Mouse (Mus musculus): ENCODE measurements around the gene Fars2. TPM values are rescaled to one million over a fixed set of nuclear protein-coding genes. Genes with fewer than 3 reads are reported as not detected.

The Fars2 gene
- polyA plus RNA-seq, 1 experiment from 2014 or later = 35.8 TPM

DNA sequence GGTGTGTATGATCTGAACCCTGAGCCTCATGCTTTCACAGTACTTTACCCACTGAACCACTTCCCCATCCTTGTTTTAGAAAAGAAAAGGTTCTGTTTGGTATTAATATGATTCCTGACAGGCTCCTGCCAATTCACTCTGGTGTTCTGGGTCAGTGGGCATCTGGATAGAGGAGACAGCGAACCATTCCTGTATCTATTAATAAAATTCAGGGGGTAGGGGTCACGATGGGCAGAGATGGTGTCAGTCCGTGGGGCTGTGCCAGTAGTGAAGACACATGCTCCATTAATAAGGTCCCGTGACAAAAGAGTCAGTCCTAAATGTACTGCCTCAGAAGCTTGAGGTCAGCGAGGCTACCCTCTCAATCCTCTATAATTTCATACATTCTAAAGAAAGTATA, 4.0 kb upstream of the Fars2 start:
- peaks cover 4% of the 10 kb centered on the region; the same call in 1 of the 2 replicates for H3K36me3 ChIP-seq
- H3K4me1 ChIP-seq = 0 out of 2 replicates have a peak, but pooled peaks cover 6% of the 10 kb centered on the region
- no peaks in the 10 kb centered on the region for H3K9me3 ChIP-seq
- DNase-seq (ENCODE audit: low spot score) = no peak
- no peaks in the 10 kb centered on the region for H3K27me3 ChIP-seq (ENCODE audit: insufficient read depth, poor library complexity, severe bottlenecking)
- 91% methylated on average over 5 of the region's 5 CpGs for WGBS
- H3K27ac ChIP-seq = no peak overlapping the region
- no peak overlapping the region for H3K4me3 ChIP-seq

DNA sequence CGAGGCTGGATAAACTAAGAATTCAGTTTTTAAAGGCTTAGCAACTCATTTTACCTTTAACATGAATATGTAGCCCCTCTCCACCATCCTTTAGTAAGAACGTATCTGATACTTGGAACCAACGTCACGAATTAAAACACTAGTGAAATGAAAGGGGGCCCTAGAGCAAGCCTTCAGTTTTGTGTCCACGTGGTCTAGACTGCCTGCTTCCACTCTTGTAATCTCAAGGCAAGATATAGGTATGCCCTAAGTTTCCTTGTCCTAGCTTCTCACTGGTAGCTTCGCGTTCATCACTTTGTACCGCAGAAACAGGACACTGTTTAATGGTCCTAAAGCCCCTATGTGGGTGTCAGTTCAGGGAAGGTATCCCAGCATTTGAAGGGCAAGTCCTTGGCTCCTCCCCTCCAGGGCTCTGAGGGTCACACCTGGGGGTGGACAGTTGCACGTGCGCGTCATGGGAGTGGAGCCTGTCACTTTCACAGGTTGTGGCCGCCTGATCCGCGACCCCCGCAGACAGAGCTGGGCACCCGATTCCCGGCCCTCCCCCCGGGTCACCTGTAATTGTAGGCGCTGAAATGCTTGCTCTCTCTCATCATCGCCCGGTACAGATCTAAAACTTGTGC, 581 bp upstream of the Fars2 start:
- H3K9me3 ChIP-seq = no peaks in the 10 kb centered on the region
- no peaks in the 10 kb centered on the region for H3K36me3 ChIP-seq
- peak overlapping the region; percentile 98 for H3K27ac ChIP-seq
- DNase-seq (ENCODE audit: low spot score) = peak; percentile 87
- H3K27me3 ChIP-seq (ENCODE audit: insufficient read depth, poor library complexity, severe bottlenecking) = no peaks in the 10 kb centered on the region
- 0 out of 2 replicates have a peak, but pooled peaks cover 12% of the 10 kb centered on the region for H3K4me1 ChIP-seq
- WGBS = 8% methylated on average over 21 of the region's 21 CpGs
- H3K4me3 ChIP-seq = peak overlapping the region; percentile 78

DNA sequence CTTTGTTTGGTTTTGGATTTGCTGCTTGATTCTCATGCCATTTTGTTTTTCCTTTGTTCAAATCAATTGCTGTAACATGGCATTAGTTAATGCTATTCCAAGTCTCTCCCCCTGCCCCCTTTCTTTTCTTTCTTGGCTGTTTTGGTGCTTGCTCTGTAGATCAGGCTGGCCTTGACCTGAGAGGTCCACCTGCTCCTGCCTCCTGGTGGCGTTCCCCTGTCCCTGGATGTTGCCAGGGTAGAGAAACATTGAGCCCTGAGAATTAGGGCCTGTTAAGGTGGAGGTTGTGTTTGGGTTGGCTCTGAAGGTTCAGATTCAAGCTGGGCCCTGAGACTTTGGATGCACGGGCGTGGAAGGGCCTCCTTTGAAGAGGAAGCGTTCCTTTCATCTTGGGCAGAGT, 2.5 kb downstream of the Fars2 start:
- no peaks in the 10 kb centered on the region for H3K27me3 ChIP-seq (ENCODE audit: insufficient read depth, poor library complexity, severe bottlenecking)

DNA sequence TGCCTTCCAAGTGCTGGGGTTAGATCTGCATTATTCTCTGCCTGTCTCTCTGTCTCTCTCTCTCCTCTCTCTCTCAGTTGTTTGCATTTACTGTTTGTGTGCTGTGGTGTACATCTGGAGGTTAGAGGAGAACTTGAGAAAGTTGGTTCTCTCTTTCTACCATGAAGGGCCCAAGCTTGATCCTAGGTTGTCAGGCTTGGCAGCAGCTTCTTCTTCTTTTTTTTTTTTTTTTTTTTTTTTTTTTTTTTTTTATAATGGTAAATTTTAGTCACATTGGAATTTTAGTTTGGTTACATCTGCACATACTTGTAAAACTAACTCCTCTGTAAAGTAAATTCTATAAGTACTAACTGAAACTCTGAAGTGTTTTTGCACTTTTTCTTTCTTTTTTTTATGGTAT, 3.4 kb downstream of the Fars2 start:
- Histone ChIP-seq H3K4me3 (no peak overlapping the region), H3K36me3 (no peaks in the 10 kb centered on the region), H3K4me1 (0 out of 2 replicates have a peak, but pooled peaks cover 10% of the 10 kb centered on the region), H3K27ac (0 out of 2 replicates have a peak overlapping the region, but pooled peaks have one; percentile 10), H3K9me3 (no peaks in the 10 kb centered on the region), H3K27me3 (ENCODE audit: insufficient read depth, poor library complexity, severe bottlenecking) (no peaks in the 10 kb centered on the region)
- no peak for DNase-seq (ENCODE audit: low spot score)

More for the DNA sequence above, 2.5 kb downstream of the Fars2 start:
- 0 out of 2 replicates have a peak, but pooled peaks cover 12% of the 10 kb centered on the region for H3K4me1 ChIP-seq
- 0 out of 2 replicates have a peak overlapping the region, but pooled peaks have one; percentile 10 for H3K27ac ChIP-seq
- H3K9me3 ChIP-seq = no peaks in the 10 kb centered on the region
- no peak for DNase-seq (ENCODE audit: low spot score)
- WGBS = 85% methylated on average over 4 of the region's 4 CpGs
- H3K4me3 ChIP-seq = no peak overlapping the region
- no peaks in the 10 kb centered on the region for H3K36me3 ChIP-seq

DNA sequence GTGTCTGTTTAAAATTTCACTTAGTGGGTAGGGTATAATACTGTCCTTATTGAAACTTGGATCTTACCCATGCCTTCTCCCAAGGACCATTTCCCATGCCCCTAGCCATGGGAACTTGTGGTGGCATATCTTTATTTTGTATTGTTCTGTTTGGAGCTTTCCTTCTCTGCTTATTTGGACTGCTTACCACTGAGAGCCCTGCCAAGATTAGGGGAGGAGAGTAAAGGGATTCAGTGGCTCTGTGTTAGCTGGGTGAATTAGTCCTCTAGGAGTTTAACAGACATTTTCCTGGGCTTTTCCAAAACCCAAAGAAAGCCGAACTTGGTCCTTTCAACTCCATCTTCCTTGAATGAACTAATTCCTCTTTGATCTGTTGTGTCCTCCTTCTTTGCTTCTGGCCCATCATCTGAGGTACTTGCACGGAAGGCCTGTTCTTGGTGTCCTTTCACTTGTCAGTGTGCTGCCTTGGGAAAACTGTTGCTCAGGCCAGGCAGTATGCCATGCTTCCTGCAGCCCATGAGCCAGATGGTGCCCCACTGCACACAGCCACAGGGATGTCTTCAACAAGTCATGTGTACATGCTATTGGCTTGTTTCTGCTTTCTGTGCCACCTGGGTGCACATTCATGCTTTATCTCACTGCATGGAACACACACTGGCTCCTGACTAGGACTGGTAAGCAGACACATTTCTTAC, 12.3 kb downstream of the Fars2 start:
- no peak for DNase-seq (ENCODE audit: low spot score)
- Histone ChIP-seq H3K27me3 (ENCODE audit: insufficient read depth, poor library complexity, severe bottlenecking) (no peaks in the 10 kb centered on the region), H3K4me3 (no peak overlapping the region), H3K4me1 (peaks cover 4% of the 10 kb centered on the region; the same call in 1 of the 2 replicates), H3K9me3 (no peaks in the 10 kb centered on the region), H3K27ac (no peak overlapping the region), H3K36me3 (no peaks in the 10 kb centered on the region)
- 87% methylated on average over 2 of the region's 2 CpGs for WGBS

DNA sequence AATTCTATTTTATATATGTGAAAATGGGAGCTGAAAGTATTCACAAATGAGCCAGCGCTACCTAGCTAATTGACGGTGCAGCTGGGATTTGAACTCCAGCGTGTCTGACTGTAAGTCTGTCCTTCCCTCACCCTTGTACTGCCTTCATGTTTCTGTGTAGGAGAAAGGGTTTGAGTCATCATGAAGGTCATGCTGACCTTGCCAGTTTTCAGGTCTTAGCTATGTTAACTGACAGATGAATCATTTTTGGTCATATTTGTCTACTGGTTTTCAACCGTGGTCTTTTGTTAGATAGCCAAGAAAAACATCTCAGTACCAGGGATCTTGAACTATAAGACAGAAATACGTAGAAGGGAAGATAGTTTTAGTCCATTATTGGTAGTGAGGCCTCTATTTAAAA, 14.2 kb downstream of the Fars2 start:
- no peaks in the 10 kb centered on the region for H3K27me3 ChIP-seq (ENCODE audit: insufficient read depth, poor library complexity, severe bottlenecking)
- H3K4me1 ChIP-seq = peaks cover 4% of the 10 kb centered on the region; the same call in 1 of the 2 replicates
- WGBS = 87% methylated on average over 5 of the region's 5 CpGs
- H3K4me3 ChIP-seq = no peak overlapping the region
- no peak overlapping the region for H3K27ac ChIP-seq
- no peaks in the 10 kb centered on the region for H3K9me3 ChIP-seq
- no peak for DNase-seq (ENCODE audit: low spot score)
- no peaks in the 10 kb centered on the region for H3K36me3 ChIP-seq

DNA sequence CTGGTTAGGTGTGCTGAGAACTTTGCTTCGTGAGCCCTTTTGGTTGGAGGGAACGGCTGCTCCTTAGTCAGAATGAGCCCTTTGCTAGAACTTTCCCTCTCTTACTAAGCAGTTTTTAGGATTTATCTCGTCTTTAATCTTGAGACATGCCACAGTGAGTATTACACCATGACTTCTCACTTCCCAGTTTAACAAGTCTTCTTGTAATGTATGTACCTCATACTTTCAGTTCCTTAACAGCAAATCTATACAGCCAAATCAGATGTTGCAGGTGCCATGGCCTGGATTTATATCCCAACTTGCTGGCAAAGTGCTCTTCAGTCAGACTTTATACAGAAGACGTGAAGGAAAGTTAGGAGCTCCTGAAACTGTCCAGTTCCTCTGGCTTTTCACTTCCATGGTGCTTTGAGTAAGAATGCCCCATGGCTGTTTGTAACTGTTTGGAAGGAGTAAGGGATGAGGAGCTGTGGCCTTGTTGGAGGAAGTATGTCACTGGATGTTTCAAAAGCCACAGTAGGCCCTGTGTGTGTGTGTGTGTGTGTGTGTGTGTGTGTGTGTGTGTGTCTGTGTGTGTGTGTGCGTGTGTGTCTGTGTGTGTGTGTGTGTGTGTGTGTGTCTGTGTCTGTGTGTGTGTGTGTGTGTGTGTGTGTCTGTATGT, 14.9 kb downstream of the Fars2 start:
- 70% methylated on average over 5 of the region's 5 CpGs for WGBS
- Histone ChIP-seq H3K36me3 (no peaks in the 10 kb centered on the region), H3K9me3 (no peaks in the 10 kb centered on the region), H3K27me3 (ENCODE audit: insufficient read depth, poor library complexity, severe bottlenecking) (no peaks in the 10 kb centered on the region), H3K4me3 (no peak overlapping the region), H3K27ac (no peak overlapping the region), H3K4me1 (peaks cover 4% of the 10 kb centered on the region; the same call in 1 of the 2 replicates)
- DNase-seq (ENCODE audit: low spot score) = no peak

DNA sequence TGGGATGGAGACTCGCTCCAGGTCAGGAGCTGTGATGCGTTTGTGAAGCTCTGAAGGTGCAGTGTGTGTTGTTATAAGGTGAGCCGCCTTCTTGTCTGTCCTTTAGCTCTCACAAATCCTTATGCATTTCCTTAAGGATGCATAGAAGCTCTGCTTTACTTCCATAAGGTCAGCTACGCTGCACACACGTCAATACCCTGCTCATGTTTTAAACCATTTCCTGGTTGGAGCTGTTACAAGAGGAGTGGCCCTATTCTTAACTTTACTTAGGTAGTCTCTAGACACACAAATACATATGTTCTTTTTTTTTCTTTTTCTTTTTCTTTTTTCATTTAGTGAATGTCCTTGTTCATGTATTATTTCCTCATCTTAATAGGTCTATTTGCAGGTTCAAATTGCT, 22.5 kb downstream of the Fars2 start:
- WGBS = 82% methylated on average over 5 of the region's 5 CpGs
- Histone ChIP-seq H3K4me1 (peaks cover 19% of the 10 kb centered on the region; the same call in 1 of the 2 replicates), H3K27ac (no peak overlapping the region)

DNA sequence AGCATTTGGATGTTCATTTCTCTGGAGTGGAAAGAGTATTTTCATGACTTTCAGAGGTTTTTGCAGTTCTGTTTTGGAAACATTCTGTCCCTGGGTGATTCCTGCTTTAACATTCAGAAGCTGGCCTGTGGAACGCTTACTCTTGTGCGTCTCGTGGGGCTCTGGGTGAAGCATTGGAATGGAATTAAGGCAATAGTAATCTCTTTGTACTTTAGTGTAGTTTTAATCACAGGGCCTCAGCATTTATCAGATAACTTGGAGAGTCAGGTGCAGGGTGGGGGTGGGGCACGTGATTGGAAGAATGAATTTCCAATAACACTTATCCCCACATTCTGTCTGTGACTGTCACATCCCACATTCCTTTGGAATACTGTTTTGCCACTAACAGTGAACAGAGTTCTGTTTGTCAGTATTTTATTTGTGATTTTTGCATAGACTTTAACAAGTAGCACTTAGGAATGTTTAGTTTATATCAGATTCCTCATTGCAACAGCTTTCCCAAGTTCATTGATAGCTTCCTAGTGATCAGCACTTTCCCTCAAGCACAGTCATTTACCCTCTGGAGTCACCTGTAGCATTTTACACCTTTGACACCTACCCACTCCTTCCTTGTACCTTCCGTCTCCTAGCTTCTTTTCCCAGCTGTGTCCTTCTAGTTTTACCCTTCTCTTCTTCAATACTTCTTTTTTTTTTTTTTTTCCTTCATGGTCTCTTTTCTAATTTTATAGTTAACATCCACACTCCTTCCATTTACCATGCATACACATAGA, 23.2 kb downstream of the Fars2 start:
- Histone ChIP-seq H3K4me1 (peaks cover 19% of the 10 kb centered on the region; the same call in 1 of the 2 replicates), H3K27ac (no peak overlapping the region), H3K36me3 (no peaks in the 10 kb centered on the region), H3K27me3 (ENCODE audit: insufficient read depth, poor library complexity, severe bottlenecking) (no peaks in the 10 kb centered on the region), H3K4me3 (no peak overlapping the region), H3K9me3 (no peaks in the 10 kb centered on the region)
- 74% methylated on average over 5 of the region's 5 CpGs for WGBS
- DNase-seq (ENCODE audit: low spot score) = no peak

More for the DNA sequence above, 22.5 kb downstream of the Fars2 start:
- Histone ChIP-seq H3K9me3 (no peaks in the 10 kb centered on the region), H3K36me3 (no peaks in the 10 kb centered on the region), H3K27me3 (ENCODE audit: insufficient read depth, poor library complexity, severe bottlenecking) (no peaks in the 10 kb centered on the region), H3K4me3 (no peak overlapping the region)
- DNase-seq (ENCODE audit: low spot score) = no peak

DNA sequence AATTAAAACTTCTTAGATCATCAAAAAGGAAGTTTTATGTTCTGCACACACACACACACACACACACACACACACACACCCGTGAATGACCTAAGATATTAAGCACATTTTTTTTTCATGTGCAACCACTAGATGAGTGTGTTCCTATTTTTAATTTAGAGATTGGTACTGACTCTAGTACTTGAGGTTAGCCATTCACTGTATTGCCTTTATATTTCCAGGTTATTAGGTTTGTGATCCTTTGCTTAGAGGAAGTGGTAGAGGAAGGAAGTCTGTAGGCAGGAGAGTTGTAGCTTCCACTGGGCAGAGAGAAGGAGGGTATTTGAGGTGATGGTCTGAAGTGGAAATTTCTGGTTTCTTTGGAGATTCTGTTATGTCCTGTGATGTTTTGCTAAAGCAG, 28.4 kb downstream of the Fars2 start:
- 83% methylated on average over 1 of the region's 1 CpGs for WGBS
- Histone ChIP-seq H3K27me3 (ENCODE audit: insufficient read depth, poor library complexity, severe bottlenecking) (no peaks in the 10 kb centered on the region), H3K4me1 (peaks cover 23% of the 10 kb centered on the region; the same call in 1 of the 2 replicates)

DNA sequence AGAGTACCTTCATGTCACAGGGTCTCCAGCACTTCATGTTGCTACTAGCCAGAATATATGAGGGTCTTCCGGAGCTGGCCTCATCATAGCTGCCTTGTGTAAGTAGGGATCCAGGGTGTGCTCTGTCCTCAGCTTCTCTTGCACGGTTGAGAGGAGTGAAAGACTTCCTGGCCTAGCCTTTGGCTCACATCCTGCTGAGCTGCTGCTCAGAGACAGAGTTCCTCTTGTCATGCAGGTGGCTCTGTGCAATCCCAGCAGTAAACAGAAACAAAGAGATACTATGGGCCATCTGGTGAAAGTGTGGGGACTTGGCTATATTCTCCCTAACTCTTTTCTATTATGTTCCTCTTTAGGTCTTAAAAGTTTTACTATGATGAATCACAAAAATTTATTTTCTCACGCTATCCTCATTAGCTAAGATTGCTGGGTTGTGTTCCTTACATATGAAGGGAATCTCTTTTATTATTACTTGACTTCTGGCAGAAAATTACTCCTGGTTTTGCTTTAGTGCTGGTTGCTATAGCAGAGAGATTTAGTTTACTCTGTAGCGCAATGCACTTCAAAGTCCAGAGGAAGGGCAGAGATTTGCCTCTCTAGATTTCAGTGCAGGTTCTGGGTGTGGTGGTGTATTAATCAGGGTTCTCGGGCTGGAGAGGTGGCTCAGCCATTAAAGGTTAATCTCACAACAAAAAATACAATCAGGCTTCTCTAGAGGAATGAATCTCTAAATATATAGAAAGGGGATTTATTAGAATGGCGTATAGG, 32.1 kb downstream of the Fars2 start:
- Histone ChIP-seq H3K4me3 (no peak overlapping the region), H3K27me3 (ENCODE audit: insufficient read depth, poor library complexity, severe bottlenecking) (no peaks in the 10 kb centered on the region), H3K4me1 (peaks cover 25% of the 10 kb centered on the region), H3K36me3 (no peaks in the 10 kb centered on the region), H3K27ac (no peak overlapping the region), H3K9me3 (no peaks in the 10 kb centered on the region)
- WGBS = 71% methylated on average over 6 of the region's 6 CpGs
- DNase-seq (ENCODE audit: low spot score) = no peak

More for the DNA sequence above, 28.4 kb downstream of the Fars2 start:
- Histone ChIP-seq H3K4me3 (no peak overlapping the region), H3K36me3 (no peaks in the 10 kb centered on the region), H3K9me3 (no peaks in the 10 kb centered on the region), H3K27ac (no peak overlapping the region)
- no peak for DNase-seq (ENCODE audit: low spot score)

DNA sequence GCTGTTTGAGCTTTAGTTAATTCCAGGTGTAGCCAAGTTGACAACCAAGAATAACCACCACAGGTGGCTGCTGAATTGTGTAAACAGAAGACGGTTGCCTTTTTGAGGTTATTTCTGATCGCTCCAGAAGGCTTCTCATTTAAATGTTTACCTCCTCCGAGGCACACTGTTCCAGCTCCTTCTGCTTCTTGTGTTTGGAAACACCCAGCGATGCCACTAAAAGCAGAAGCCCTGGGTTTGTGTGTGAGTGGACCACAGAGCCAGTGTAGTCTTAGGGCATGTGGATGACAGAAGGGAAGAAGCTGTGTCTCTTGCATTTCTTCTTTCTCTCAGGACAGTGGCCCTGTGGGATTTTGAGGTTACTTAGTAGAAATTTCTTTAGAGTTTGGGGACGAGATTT, 33.1 kb downstream of the Fars2 start:
- DNase-seq (ENCODE audit: low spot score) = no peak
- no peak overlapping the region for H3K4me3 ChIP-seq
- H3K27ac ChIP-seq = no peak overlapping the region
- no peaks in the 10 kb centered on the region for H3K9me3 ChIP-seq
- 67% methylated on average over 5 of the region's 5 CpGs for WGBS
- no peaks in the 10 kb centered on the region for H3K27me3 ChIP-seq (ENCODE audit: insufficient read depth, poor library complexity, severe bottlenecking)
- no peaks in the 10 kb centered on the region for H3K36me3 ChIP-seq
- peaks cover 25% of the 10 kb centered on the region for H3K4me1 ChIP-seq
